Mouse (Mus musculus): Measurements from ENCODE around the gene Phactr2.

Phactr2 gene

GRCm38 (mm10) chr10:13168461-13168860, 305.8 kb downstream of the Phactr2 start:
- in situ Hi-C loops (cut with MseI, MboI), result no loop called here

GRCm38 (mm10) chr10:13162031-13162430, 312.2 kb downstream of the Phactr2 start:
- in situ Hi-C loops (cut with MseI, MboI), result no loop called here

- in situ Hi-C loops (cut with MseI, MboI), result no loop called here
Measured at GRCm38 (mm10) chr10:13160913-13161312, 313.3 kb downstream of the Phactr2 start.
